Mouse (Mus musculus) liver, embryonic 14.5 days (tissue): Measurements from ENCODE around the gene Speg.

Experiments used
- CTCF ChIP-seq: IDR thresholded peaks from 2 replicates; pipeline ENCODE4 v1.5.1; 2016; ENCODE audit warnings: antibody characterized with exemption, low read depth, control low read depth
- EP300 ChIP-seq: IDR thresholded peaks from 2 replicates; pipeline ENCODE4 v1.6.1; 2016; ENCODE audit warnings: antibody characterized with exemption, low read depth

DNA sequence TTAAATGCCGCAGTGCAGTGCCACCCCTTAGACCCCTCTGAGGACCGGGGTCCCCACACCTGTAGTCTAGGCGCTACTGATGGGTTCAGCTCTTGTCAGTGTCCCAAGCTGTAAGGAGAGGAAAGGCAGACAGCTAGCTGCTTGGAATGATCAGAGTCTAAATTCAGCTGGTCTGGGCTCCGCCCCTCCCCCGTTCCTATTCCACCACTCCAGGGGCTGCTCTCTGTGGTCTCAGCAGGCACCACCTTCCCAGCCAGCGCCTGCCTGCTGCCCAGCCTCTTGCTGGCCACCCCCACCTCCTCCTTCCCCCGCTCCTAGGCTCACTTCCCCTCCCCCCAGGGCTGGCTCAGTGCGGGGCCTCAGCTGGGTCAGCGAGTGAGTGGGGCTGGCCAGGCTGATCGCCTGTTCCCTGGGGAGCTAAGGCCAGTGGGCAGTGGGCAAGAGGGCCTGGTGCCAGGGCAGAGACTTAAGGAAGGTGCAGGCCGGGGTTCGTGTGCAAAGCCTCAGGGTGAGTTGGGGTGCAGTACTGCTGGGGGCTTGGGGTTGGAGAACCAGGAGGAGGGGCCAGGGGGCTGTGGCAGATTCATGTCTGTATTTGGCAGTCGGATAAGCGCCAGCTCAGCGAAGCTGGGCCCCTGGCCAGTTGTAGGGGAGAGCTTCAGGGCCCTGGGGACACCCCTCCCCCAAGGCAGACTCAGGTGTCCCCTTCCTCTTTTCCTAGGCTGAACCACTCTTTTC is 24.8 kb downstream of the Speg start:
- TF ChIP-seq EP300, result no peak
- no peak for TF ChIP-seq CTCF
